Mouse (Mus musculus) bone marrow macrophage, adult 2 months (primary cell): Measurements from ENCODE around the gene Sun2.

Experiments
- CTCF ChIP-seq: IDR thresholded peaks from 2 replicates; pipeline ENCODE4 v1.5.1; 2012; ENCODE audit warnings: low read depth, mild to moderate bottlenecking, low read length, moderate library complexity
- POLR2A ChIP-seq: IDR thresholded peaks from 2 replicates; pipeline ENCODE4 v1.6.1; 2012; ENCODE audit warnings: mild to moderate bottlenecking, low read depth, low read length, borderline replicate concordance

DNA sequence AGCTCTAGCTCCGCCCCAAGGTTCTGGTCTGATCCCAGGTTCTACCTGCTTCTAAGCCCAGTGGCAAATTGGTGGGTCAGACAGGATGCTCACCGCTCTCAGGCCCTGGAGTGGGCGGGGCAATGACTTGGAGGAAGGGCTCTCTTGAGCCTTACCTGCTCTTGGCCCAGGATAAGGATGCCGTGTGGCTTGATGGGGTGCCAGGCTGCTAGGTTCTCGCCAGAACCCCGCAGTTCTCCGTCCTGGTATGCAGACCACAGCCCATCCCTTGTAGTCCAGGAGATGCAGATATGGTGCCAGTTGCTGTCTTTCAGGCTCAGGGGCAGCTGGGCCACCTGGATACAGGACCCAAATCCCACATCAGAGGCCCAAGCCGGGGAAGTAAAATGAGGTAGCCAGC lies 47.8 kb upstream of the Sun2 start:
- TF ChIP-seq CTCF (no peak), POLR2A (no peak)
